20 mouse cellular contexts compared by ENCODE assay signal in the genomic region with DNA sequence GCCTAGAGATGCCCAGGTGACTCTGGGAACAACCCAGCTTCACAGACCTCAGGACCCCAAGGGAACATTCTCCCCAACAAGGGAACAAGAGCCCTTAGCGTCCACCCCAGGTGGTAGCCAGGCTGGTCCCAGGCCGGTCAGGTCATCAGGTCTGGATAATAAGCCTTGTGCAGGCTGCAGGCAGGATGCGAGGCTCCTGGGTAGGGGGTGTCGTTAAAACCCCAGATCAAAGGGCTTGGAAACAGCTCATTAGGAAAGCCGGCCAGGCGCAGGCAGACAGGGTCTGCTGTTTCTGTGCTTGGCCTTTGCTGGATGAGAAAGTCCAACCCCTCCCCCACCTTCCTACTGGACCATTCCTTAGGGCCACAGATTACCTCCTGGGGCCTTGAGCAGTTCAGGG. TPM values are rescaled to one million over a fixed set of nuclear protein-coding genes. Genes with fewer than 3 reads are reported as not detected.
DNase-seq lines count a peak whose midpoint lies in the region; ATAC-seq lines count a peak whose summit lies in the region.
"Had no signal": no experiment of that assay in that cellular context is flagged by ENCODE, and none has a peak within 500 bp of the region (broad histone marks: within the 10 kb centered on the region; RNA-seq: fewer than 3 reads in every experiment).

No protein-coding gene starts in this region.

- H3K4me2 ChIP-seq in midbrain, embryonic 13.5 days (replicated peaks): no peak overlapping the region
- H3K4me2 ChIP-seq in limb, embryonic 12.5 days: peak overlapping the region; percentile 31
- H3K4me2 ChIP-seq: embryonic facial prominence, embryonic 12.5 days; midbrain, embryonic 12.5 days; stomach, embryonic 15.5 days had no signal

- peaks cover 83% of the 10 kb centered on the region for H3K4me1 ChIP-seq in heart, embryonic 10.5 days
- peaks cover 50% of the 10 kb centered on the region for H3K4me1 ChIP-seq in midbrain, embryonic 10.5 days
- peaks cover 9% of the 10 kb centered on the region for H3K4me1 ChIP-seq in midbrain, embryonic 13.5 days (replicated peaks)
- peaks cover 99% of the 10 kb centered on the region for H3K4me1 ChIP-seq in limb, embryonic 12.5 days (replicated peaks)

- no peaks in the 10 kb centered on the region for H3K36me3 ChIP-seq in heart, embryonic 10.5 days
- H3K36me3 ChIP-seq in midbrain, embryonic 10.5 days: peaks cover 8% of the 10 kb centered on the region
- H3K36me3 ChIP-seq in midbrain, embryonic 13.5 days: peaks cover 5% of the 10 kb centered on the region; the same call in 1 of the 2 replicates
- 0 out of 2 replicates have a peak, but pooled peaks cover 3% of the 10 kb centered on the region for H3K36me3 ChIP-seq in limb, embryonic 12.5 days
- H3K36me3 ChIP-seq: embryonic facial prominence, embryonic 12.5 days; stomach, embryonic 15.5 days had no signal

- H3K4me3 ChIP-seq in heart, embryonic 10.5 days: no peak overlapping the region
- H3K4me3 ChIP-seq in midbrain, embryonic 10.5 days: no peak overlapping the region
- no peak overlapping the region for H3K4me3 ChIP-seq in midbrain, embryonic 13.5 days (replicated peaks)
- H3K4me3 ChIP-seq in limb, embryonic 12.5 days (replicated peaks): no peak overlapping the region
- H3K4me3 ChIP-seq: embryonic facial prominence, embryonic 12.5 days; midbrain, embryonic 12.5 days; stomach, embryonic 15.5 days had no signal

- H3K9ac ChIP-seq in midbrain, embryonic 13.5 days (replicated peaks): no peak overlapping the region
- H3K9ac ChIP-seq in limb, embryonic 12.5 days (replicated peaks): no peak overlapping the region; the same call in 1 of the 2 replicates
- H3K9ac ChIP-seq: embryonic facial prominence, embryonic 12.5 days; forebrain, postnatal 0 days; midbrain, embryonic 12.5 days; stomach, embryonic 15.5 days had no signal

- no peaks in the 10 kb centered on the region for H3K9me3 ChIP-seq in heart, embryonic 10.5 days
- no peaks in the 10 kb centered on the region for H3K9me3 ChIP-seq in midbrain, embryonic 10.5 days (replicated peaks)
- H3K9me3 ChIP-seq in midbrain, embryonic 13.5 days: no peaks in the 10 kb centered on the region
- no peaks in the 10 kb centered on the region for H3K9me3 ChIP-seq in limb, embryonic 12.5 days
- H3K9me3 ChIP-seq: embryonic facial prominence, embryonic 12.5 days; G1E; midbrain, embryonic 12.5 days; stomach, embryonic 15.5 days had no signal

- peak overlapping the region; percentile 95 for H3K27ac ChIP-seq in heart, embryonic 10.5 days
- peak overlapping the region; percentile 71 for H3K27ac ChIP-seq in midbrain, embryonic 10.5 days (replicated peaks)
- H3K27ac ChIP-seq in midbrain, embryonic 13.5 days: no peak overlapping the region
- H3K27ac ChIP-seq in limb, embryonic 12.5 days: peak overlapping the region; percentile 99
- H3K27ac ChIP-seq: macrophage; midbrain, embryonic 12.5 days had no signal

- no peak for DNase-seq in heart, embryonic 10.5 days (ENCODE audit: low spot score)
- no peak for DNase-seq in heart, adult 9 months (ENCODE audit: low spot score in 2 of 2)
- no peak for DNase-seq in midbrain, embryonic 10.5 days (ENCODE audit: low spot score)
- no peak for DNase-seq in Muller cell, postnatal 12 days (ENCODE audit: inconsistent ontology term)
- DNase-seq: cerebellum, adult 9-10 months; forebrain, postnatal 0 days; gastrocnemius, postnatal 14 days; heart, postnatal 4 days; lung, adult 2 months; spleen, adult 18-20 months; thymus, adult 2 months had no signal

- no peaks in the 10 kb centered on the region for H3K27me3 ChIP-seq in heart, embryonic 10.5 days (ENCODE audit: insufficient read depth, poor library complexity, severe bottlenecking)
- peaks cover 4% of the 10 kb centered on the region; the same call in 1 of the 2 replicates for H3K27me3 ChIP-seq in midbrain, embryonic 10.5 days (ENCODE audit: low read depth, poor library complexity, severe bottlenecking)
- no peaks in the 10 kb centered on the region for H3K27me3 ChIP-seq in midbrain, embryonic 13.5 days
- H3K27me3 ChIP-seq in limb, embryonic 12.5 days: no peaks in the 10 kb centered on the region
- H3K27me3 ChIP-seq: embryonic facial prominence, embryonic 12.5 days; midbrain, embryonic 12.5 days; stomach, embryonic 15.5 days had no signal

- 31% methylated on average over 6 of the region's 6 CpGs for WGBS in heart, embryonic 10.5 days
- 14% methylated on average over 6 of the region's 6 CpGs for WGBS in midbrain, embryonic 10.5 days
- WGBS in midbrain, embryonic 13.5 days: 15% methylated on average over 6 of the region's 6 CpGs
- 4% methylated on average over 6 of the region's 6 CpGs for WGBS in limb, embryonic 12.5 days

- no peak for ATAC-seq in midbrain, embryonic 13.5 days
- ATAC-seq in limb, embryonic 12.5 days (ENCODE audit: insufficient number of reproducible peaks, insufficient read depth, low FRiP score, low TSS enrichment, low read depth): no peak
- ATAC-seq in CD4-positive, CD25-positive, alpha-beta regulatory T cell, adult 4 months: no peak
- ATAC-seq: forebrain, postnatal 0 days had no signal

RNA-seq across cellular contexts. Expression of a gene that starts 16.2 kb away (rescaled TPM):
- polyA plus RNA-seq in heart, embryonic 10.5 days (2016; fragmentation: Nextera tagmentation; extraction: Ambion mirVana): 17.1 and 25.1 TPM in 2 replicates
- 15.8 and 20.3 TPM in 2 replicates for polyA plus RNA-seq in midbrain, embryonic 10.5 days (2016; fragmentation: Nextera tagmentation; extraction: Ambion mirVana)
- 12.8 and 13.7 TPM in 2 replicates for polyA plus RNA-seq in midbrain, embryonic 13.5 days (2015; fragmentation: Nextera tagmentation; extraction: Ambion mirVana)
- polyA plus RNA-seq in limb, embryonic 12.5 days (2016; fragmentation: Nextera tagmentation; extraction: Ambion mirVana): 29.4 and 33.3 TPM in 2 replicates
- 1 to 10 TPM; 2.6 to 3.0 TPM for polyA plus RNA-seq in CD4-positive, CD25-positive, alpha-beta regulatory T cell, adult 4 months (2017; shearing (Covaris generic))

RNA-seq across cellular contexts. Expression of a gene that starts 50.1 kb away (rescaled TPM):
- polyA plus RNA-seq in heart, embryonic 10.5 days (2016; fragmentation: Nextera tagmentation; extraction: Ambion mirVana): 9.5 and 10.4 TPM in 2 replicates
- 1.9 TPM in 2 replicates for polyA plus RNA-seq in midbrain, embryonic 10.5 days (2016; fragmentation: Nextera tagmentation; extraction: Ambion mirVana)
- 0.68 and 1.0 TPM in 2 replicates for polyA plus RNA-seq in midbrain, embryonic 13.5 days (2015; fragmentation: Nextera tagmentation; extraction: Ambion mirVana)
- 14.3 and 17.3 TPM in 2 replicates for polyA plus RNA-seq in limb, embryonic 12.5 days (2016; fragmentation: Nextera tagmentation; extraction: Ambion mirVana)
- polyA plus RNA-seq in CD4-positive, CD25-positive, alpha-beta regulatory T cell, adult 4 months (2017; shearing (Covaris generic)): 1 to 10 TPM; 2.5 to 5.7 TPM
- polyA plus RNA-seq: G1E; liver, adult 2 months; macrophage had no signal
